Mouse (Mus musculus) cerebellum, adult 9-10 months (tissue): ENCODE data around the gene Mtch1.
"Not testable (repeated sequence)": the region's sequence is repeated elsewhere in the genome, so short reads cannot be mapped to it uniquely, and the experiment has no call there.

ENCODE experiments used
- DNase-seq: peaks from one replicate; pipeline ENCODE4 v3.0.0; 2022

The Mtch1 gene

DNA sequence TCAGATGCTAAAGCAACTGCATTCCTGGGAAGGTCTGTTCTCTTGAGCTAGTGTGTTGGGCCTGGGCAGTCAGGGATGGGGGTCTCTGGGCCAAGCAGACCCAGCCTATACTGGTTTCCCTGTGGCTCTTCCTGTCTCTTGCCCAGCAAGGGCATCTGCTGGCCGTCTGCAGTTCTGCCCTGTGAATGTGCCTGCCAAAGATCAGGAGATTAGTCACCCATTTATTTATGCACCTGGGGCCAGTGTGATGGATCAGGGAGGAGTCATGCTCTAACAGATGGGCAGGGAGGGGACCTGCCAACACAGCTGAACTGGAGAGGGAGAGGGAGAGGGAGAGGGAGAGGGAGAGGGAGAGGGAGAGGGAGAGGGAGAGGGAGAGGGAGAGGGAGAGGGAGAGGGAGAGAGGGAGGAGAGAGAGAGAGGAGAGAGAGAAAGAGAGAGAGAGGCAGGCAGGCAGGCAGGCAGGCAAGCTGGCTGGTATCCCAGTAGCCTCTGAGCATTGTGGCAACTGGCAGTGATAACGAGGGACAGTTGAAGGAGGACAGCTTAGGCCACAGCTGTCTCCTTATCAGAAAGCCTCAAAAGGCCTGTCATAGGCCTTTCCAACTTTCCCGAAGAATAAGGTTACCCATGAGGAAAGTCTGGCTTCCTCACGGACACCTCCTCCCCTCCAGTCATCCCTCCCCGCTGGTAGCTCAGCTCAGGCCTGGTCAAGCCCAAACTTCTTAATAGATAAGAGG is 16.9 kb downstream of the Mtch1 start:
- DNase-seq: peak; percentile 87

DNA sequence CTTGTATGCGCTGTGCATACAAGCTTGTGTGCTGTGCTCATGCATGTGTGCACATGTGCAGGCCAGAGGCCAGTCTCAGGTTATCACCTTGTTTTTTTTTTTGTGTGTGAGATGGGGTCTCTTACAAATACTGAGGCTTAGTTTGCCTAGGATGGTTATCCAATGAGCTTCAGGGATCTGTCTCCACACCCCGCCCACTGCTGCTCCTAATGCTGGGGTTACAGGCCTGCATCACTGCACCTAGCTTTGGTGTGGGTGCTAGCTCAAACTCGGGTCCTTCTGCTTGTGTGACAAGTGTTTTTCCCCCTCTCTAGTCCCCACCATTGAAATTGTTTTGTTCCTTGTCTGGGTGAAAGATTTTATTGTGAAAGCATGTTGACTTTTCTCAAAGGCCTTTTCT is 17.5 kb downstream of the Mtch1 start:
- DNase-seq: no peak

DNA sequence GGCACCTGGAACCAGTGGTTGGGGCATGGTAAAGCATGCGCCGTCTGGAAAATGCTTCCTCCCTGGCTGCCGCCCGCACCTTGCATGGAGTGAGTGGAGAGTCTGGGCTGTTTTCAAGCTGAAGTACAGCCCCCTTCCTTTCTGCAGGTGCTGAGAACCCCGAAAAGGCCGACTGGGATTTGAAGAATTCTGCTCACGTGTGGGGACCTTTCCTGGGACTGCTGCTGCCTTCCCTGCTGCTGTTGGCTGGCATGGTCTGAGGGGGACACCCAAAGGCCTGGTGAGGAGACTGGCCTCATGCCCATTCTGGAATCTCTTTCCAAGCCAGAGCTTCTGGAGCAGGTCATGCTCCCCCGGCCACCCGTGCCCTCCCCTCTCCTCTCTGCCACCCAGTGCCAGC is 20.0 kb downstream of the Mtch1 start:
- DNase-seq: no peak

DNA sequence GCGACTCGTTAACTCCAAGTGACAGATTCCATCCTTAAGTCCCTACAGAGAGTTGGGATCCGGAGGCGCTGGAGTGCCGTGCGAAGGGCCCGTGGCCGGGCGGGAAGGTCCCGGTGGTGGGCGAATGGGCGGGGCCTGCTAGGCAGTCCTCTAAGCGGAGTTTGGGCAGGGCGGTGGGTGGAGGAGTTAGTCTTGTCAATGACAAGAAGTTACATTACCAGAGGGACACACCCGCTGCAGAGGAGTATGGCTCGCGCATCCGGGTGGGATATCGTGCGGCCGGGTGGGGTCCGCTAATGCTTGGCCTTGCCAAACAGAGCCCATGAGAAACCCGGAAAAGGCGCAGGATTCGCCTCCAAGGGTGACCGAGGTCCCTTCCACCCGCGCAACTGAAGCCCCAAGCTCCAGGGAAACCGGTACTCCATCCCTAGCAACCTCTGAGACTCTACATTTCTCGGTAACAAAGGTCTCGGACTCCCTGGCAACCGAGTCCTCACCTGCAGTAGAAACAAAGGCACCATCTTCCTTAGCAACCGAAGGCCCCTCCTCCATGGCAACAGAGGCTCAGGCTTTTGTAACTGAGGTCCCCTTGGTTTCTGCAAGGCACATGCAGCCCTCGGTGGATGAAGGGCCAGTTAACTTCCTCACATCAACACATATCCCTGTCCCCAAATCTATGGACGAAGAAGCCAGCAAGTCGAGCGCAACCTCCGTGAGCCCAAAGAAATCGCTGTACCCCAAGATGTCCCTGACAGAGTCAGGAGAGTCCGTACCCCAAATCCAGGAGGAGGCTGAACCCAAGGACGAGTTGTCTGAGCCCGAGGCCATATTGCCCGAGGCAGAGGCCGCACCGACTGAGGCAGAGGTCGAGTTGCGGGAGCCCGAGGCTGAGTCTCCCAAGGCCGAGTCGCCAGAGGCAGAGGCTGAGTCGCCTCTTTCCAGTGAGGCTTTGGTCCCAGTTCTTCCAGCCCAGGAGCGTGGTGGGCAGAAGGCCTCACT is 20.9 kb downstream of the Mtch1 start:
- DNase-seq: no peak

DNA sequence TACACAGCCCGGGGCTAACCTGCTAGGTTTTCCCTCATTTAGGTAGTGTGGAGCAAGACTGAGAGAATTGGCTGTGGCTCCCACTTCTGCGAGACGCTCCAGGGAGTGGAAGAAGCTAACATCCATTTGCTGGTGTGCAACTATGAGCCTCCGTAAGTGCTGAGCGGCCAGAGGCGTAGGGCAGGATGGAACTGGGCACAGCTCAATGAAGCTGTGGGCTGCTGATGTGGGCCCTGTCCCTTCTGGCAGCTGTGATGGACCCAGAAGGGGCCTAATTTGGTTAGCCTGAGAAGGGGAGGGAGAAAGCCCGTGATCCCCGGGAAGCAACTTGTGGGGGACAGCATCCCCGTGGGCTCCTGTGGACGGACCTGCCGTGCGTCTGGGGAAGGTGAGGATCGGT is 21.9 kb downstream of the Mtch1 start:
- no peak for DNase-seq

DNA sequence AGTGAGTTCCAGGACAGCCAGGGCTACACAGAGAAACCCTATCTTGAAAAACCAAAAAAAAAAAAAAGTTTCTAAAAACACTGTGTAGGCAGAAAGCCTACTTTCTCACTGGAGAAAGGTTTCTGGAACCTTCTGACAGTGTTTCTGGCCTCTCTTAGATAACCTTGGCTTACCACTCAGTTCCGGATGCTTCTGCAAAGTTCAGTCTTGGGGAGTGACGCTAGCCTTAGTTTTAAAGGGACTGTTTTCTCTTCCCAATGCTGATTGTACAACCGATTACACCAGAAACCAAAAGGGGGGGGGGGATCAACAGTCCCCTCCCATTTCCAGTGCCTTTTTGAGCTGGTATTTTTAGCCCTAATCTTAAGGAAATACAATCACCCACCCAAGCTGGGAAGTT is 24.1 kb downstream of the Mtch1 start:
- no peak for DNase-seq

DNA sequence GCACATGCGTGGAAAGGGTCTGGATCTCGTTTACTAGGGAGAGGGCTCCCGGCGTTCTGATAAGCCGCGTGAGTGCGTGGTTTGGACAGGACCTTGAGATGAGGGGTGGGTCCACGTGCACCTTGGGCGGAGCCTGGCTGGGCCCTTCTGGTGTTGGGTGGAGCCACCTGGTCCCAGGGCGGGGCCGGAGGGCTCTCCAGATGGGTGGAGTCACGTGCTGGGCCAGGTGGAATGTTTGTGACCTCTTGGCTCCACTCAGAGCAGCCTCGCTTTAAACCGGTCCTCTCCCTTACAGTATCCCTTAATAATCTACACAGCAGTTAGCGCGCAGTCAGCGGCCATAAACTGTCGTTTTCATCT is 25.2 kb downstream of the Mtch1 start:
- DNase-seq: no peak

DNA sequence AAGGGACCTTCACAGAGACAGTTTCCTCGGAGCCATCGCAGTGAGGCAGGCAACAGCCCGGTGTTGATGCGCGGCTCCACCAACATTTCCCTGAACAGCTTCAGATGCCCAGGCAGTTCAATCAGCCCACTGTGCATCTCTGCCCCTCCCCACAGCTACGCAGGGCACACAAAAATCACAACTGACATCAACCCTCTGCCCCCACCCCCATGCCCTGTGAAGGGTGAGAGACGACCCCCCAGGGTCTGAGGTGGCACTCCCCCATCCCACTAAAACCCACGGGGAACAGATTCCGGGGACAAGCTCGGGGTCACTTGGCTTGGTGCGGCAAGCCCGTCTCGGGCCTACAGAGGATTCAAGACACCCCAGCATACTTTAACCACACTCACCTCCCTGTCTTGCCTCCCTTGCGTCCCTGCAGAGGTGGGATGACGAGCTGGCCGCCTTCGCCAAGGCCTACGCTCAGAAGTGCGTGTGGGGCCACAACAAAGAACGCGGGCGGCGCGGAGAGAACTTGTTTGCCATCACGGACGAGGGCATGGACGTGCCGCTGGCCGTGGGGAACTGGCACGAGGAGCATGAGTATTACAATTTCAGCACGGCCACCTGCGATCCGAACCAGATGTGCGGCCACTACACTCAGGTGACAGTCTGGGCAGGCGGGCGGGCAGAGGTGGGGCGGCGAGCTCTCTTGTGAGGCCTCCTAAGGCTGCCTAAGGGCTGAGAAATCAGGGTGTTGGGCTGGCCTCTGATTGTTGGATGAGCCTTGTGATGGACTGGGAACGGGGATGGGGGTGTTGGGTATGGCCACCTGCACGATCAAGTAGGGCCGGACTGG is 25.8 kb downstream of the Mtch1 start:
- DNase-seq: no peak

DNA sequence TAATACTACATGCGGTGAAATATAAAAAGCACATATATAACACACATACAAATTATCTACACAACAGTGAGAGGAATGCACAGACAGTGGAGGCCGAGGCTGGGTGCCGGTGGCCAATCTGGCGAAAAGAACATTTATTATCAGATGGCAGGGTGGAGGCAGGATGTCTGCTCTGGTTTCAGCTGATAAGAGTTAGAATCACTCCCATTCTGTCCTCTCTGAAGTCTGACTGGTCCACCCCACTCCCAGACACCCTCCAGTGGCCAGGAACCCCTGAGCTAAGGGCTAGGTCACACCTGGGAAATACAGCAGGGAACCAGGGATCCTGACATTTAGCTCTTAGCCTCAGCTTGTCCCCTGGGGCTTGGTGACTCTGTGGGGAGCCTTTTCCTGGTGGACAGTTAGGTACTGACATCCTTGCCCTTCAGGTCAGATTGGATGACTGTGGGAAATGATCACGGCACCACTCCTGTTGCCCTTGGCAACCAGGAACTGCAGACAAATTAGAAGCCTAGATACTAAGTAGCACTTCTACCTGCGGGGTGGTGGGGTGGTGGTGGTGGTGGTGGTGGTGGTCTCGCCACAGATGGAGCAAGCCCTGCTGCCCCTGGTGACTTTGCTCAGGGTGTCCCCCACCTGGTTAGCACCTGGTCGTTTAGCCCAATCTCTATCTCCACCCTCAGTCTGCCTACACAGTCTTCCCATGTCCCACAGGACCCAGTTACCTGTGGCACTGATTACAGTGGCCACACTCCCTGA is 27.7 kb downstream of the Mtch1 start:
- no peak for DNase-seq

DNA sequence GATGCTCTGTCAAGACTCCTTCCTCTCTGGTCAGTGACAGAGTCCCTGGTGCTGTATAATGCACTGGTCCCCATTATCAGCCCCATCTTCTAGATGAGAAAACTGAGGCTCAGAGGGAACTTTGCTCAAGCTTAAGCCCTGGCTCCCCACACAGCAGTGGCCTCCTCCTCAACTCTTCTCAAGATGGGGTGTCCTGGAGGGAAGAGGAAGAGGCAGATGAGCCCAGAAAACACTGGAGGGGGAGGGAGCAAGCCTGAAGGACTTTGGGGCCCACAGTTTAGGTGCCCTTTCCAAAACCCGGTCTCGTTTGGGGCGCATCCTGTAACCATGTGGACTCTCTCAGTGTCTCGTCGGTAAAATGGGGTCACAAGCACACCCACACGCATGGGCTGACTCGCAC is 28.3 kb downstream of the Mtch1 start:
- no peak for DNase-seq

DNA sequence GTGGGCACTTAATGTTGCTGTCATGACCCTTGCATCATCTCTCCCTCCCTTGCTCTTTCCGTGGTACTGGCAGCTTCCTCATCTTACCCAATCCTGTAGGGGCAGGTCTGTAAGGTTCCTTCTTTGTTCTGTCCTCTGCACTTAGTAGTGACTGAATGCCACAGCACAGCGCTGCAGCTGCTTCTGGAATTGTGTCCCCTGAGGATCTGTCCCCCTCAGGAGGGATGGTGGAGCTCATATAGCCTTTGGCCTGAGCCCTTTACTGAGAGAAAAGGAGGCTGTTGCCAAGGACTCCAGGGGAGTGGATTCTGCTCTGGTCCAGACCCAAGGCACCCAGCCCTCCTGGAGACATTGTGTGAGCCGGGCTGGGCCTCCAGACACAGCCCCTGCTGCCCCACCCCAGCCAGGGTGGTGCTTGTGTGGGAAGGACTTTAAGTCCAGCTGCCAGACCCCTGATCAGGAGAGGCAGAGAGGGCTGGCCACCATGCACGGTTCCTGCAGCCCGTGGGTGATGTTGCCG is 28.9 kb downstream of the Mtch1 start:
- DNase-seq: no peak

DNA sequence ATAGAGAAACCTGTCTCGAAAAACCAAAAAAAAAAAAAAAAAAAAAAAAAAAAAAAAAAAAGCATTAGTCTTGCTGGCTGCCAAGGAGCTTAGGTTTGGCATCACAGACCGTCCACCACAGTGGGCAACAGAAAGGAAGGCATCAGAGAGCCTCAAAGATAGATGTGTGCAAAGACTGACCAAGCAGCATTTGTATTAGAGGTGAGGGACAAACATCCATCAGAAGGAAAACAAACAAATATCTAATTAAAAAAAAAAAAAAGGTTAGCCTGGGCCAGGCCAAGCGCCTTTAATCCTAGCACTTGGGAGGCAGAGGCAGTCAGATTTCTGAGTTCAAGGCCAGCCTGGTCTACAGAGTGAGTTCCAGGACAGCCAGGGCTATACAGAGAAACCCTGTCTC is 30.4 kb downstream of the Mtch1 start, which contains the start of gene Pi16:
Gene Pi16, plus strand, starts transcription at position 301 of the 400 bp plus-strand sequence.
- not testable (repeated sequence) for DNase-seq

DNA sequence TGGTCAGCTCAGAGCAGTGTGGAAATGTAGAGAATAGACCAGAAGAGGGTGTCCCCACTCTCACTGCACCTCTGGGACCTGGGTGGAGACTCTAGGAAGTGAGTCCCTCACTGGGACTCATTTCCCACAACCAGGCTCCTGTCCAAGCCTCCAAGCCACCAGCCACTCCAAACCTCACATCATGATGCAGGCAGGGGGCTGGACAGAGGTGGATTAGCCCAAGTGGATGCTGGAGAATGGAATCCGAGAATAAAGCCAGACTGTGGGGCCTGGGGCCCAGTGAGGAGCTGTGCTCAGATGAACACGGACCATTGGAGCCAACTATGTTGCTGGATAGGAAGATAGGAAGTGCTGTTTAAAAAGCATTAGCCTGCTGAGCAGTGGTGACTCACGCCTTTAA is 30.8 kb downstream of the Mtch1 start:
- DNase-seq: no peak

DNA sequence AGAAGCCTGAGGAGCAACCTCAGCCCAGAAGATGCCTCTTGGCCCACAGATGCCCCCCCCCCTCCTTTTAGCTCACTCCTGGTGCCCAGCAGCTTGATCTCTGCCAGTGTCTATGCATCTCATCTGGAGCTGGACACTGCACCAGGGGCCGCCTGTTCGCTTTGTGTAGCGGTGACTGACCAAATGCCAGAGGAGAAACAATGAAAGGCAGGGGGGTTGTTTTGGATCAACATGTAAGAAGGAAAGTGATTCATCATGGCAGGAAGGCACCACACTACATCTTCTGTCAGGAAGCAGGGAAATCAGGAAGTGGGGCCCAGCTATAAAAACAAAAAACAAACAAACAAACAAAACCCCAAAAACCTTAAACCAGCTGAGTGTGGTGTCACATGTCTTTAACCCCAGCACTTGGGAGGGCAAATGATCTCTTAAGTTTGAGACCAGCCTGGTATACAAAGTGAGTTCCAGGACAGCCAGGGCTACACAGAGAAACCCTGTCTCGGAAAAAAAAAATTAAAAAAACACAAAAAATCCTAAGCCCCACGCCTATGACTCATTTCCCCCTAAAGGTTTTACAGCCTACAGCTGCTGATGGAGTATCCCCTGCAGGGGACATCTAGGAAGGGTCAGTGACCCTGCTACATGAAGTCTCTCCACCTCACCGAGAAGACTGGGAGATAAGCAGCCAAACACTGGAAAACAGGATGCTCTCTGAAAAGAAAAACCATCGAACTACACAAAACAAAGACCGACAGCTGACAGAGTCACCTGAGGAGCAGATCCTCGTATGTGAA is 31.9 kb downstream of the Mtch1 start:
- no peak for DNase-seq

DNA sequence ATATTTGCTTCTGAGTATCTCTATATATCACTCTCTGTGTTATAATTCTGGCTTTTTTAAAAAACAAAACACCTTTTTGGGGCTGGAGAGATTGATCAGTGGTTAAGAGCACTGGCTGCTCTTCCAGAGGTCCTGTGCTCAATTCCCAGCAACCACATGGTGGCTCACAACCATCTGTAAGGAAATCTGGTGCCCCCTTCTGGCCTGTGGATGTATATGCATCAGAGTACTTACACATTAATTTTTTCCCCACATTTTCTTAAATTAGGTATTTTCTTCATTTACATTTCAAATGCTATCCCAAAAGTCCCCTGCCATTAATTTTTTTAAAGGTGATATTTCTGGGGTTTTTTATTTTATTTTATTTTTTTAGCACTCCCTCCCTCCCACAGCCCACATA is 34.4 kb downstream of the Mtch1 start:
- no peak for DNase-seq

DNA sequence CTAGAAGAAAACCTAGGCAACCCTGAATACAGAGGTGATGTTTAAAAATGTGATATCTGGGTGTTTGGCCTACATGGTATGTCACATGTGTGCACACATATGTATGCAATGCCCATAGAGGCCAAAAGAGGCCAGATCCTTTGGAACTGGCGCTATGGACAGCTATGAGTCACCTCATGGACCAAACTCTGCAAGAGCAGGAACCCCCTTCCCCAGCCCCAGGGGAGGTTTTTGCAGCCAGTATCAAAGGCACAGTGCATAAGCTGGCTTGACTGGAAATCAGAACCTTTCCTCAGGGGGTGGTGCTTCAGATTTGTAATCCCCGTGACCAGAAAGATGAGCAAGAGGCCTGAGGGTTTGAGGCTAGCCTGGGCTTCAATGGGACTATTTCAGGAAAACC is 35.7 kb downstream of the Mtch1 start:
- no peak for DNase-seq

DNA sequence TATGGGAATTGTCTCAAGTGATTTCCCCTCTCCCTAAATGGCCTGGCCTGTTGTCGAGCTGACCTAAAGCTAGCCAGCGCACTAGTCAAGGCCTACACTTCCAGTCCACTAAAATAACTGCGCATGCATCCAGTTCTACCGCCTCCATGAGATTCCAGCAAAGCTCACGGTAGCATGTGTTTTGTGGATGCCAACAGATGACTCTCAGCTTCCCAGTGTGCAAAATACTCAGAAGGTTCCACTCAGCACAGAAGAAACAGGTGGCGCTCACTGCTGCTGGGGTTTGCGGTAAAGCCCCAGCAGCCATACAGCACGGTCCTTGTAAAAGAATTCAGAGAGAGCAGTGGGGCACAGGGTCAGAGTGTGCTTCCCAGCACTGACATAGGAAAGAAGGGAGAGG is 36.1 kb downstream of the Mtch1 start:
- DNase-seq: no peak

DNA sequence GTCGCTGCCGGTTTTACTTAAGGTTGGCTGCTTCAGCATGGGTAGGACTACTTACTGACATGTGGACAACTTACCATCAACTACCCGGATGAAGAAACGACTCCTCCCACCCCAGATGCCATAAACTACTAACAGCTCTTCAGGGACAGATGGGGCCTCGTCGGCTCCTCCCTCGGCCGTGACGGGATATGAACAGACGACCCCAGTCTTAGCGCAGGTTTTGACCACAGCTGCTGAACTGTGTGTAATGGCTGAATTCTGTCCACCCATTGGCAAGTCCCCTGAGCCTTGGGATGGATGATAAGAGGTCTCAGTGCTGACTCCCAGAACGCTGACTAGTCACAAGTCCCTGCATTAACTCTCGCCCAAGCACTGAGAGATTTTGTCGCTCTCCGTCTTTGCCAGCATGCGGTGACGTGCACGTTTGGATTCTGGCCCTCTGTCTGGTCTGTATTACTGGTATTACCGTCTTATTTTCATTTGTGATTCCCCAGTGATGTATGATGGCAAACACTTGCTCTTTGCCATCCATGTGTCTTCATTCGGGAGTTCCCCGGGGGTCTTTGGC is 37.6 kb downstream of the Mtch1 start:
- DNase-seq: no peak

DNA sequence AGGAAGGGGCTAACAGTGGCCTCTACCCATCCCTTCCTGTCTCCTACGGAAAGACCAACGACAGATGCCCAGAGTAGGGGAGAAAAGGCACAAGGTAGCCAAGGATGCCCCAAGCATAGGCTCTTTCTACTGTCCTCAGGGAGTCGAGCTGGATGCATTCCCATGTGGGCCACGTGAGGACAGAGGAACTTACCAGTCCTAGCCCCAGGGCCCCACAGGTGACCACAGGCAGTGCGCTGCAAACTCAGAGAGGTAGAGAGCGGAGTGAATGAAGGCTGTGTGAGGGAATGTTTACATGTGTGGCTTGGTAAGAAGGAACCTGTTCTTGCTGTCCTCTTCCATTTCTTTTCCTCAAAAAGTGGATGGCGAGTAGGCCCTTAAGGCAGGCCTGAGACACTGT is 41.9 kb downstream of the Mtch1 start:
- DNase-seq: no peak

DNA sequence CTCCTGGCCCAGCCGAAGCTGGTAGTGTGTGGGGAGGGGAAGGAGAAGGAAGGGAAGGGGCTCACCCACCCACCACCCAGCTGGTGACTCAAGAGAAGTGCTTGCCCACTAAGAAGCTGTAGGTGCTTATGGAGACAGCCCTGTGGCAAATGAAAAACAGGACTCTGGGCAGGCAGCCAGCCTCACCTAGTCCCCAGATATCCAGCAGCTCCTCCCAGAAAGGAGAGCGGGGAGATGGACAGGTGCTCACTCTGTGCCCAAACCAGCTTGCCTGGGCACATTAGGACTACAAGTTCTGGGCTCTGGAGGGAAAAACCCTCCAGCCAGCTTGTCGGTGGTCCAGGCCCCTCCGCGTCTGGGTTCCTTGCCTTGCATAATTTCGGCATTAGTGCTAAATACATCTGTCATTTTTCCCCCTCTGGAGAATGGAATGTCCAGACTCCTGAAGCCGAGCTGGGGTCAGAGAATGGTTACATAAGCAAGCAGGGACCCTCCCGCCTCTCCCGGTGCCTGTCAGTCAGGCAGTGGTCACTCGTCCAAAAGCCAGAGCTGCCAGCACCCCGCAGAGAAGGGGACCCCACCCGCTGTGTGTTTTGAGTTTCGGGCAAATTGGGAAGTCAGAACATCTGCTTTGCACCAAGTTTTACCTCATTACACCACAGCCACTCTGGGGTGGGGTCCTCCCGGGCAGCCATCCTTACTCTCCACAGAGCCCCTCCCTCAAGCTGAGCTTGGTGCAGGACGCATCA is 42.5 kb downstream of the Mtch1 start:
- peak; percentile 54 for DNase-seq
